Mouse (Mus musculus): ENCODE data around the gene Myo10. TPM values are rescaled to one million over a fixed set of nuclear protein-coding genes. Genes with fewer than 3 reads are reported as not detected.
A peak's percentile ranks its signal among the peaks of the same experiment; 100 is the strongest.

Gene Myo10
- polyA plus RNA-seq, 1 experiment from 2014 or later = 27.3 TPM

DNA sequence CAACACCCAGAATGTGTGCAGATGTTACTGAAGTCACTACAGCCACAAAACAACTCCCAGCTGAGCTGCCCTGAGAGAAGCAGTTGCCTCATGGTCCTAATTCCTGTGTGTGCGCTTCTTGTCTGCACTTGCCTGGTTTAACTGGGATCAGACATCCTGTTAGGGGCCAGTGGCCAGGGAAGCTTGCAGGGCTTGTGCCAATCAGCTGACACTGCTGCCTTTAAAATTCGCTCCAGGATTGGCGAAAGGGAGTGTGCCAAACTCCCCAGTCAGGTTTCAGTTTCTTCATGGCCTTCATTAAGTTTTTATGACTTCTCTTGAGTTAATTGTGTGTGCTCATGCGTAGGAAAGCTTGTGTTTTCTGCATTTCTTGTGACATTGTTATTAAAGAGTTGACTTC lies 3.1 kb downstream of the Myo10 start:
- no peak overlapping the region for H3K4me3 ChIP-seq (ENCODE audit: inconsistent target)
- H3K36me3 ChIP-seq (ENCODE audit: inconsistent target) = no peaks in the 10 kb centered on the region
- H3K27ac ChIP-seq = no peak overlapping the region
- WGBS (ENCODE audit: missing documents) = 91% methylated on average over 3 of the region's 4 CpGs
- peaks cover 51% of the 10 kb centered on the region for H3K79me2 ChIP-seq (ENCODE audit: inconsistent target)

DNA sequence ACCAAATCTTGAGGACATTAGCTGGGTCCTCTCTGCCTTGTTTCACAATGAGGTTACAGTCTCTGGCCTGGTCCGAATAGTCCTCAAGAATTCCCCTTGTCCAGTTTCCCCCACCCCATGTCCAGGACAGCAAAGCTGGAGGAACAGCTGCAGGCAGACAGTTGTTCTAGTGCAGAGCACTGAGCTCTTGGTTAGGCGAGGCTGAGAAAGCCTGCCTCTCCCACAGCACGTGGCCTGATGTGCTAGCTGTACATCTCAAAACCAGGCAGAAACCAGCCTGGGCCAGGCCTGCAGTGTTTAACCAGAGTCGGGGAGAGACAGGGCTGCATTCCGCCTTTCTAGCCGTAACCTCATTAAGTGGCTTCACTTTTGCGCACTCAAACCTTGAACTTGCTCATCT lies 4.7 kb downstream of the Myo10 start:
- peaks cover 63% of the 10 kb centered on the region for H3K79me2 ChIP-seq (ENCODE audit: inconsistent target)
- H3K4me3 ChIP-seq (ENCODE audit: inconsistent target) = no peak overlapping the region
- no peak overlapping the region for H3K27ac ChIP-seq
- H3K36me3 ChIP-seq (ENCODE audit: inconsistent target) = no peaks in the 10 kb centered on the region
- 97% methylated on average over 6 of the region's 7 CpGs for WGBS (ENCODE audit: missing documents)

DNA sequence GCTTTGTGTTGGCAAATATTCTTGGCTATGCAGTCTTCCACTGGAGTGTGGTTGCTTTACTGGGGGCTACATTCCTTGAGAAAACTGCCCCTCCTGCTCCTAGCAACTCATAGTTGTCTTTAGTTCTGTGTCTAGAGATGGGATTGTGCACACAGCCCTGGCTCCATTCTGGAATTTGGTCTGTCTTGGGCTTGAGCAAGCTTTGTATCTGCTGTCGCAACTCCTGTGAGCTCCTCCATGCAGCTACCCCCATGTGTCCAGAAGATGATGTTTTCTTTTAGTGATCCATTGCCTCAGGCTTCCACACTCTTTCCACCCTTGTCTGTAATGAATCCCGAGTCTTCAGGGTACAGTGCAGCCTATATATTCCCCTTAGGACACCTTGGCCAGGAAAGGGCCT lies 5.9 kb downstream of the Myo10 start:
- Histone ChIP-seq H3K36me3 (ENCODE audit: inconsistent target) (no peaks in the 10 kb centered on the region), H3K79me2 (ENCODE audit: inconsistent target) (peaks cover 74% of the 10 kb centered on the region), H3K27ac (no peak overlapping the region), H3K4me3 (ENCODE audit: inconsistent target) (no peak overlapping the region)
- WGBS (ENCODE audit: missing documents) = 92% methylated on average over 2 of the region's 2 CpGs

DNA sequence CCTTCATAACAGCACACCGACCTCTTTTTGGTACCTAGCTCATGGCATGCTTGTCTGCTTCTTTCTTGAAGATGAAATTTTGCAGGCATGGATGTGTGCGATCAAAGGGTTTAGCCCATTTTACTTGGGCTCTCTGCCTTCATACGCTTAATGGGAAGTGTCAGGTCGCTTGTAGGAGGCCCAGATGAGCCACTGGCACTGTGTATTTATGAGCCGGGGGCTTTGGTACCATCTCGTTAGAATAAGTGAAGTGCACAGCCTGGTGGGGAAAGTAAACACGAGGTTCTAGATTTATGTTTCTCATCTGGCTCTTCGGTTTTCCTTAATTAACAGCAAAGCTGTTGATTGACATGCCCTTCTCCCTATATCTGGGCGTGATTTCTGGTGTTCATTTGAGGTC lies 8.4 kb downstream of the Myo10 start:
- WGBS (ENCODE audit: missing documents) = 93% methylated on average over 9 of the region's 9 CpGs

DNA sequence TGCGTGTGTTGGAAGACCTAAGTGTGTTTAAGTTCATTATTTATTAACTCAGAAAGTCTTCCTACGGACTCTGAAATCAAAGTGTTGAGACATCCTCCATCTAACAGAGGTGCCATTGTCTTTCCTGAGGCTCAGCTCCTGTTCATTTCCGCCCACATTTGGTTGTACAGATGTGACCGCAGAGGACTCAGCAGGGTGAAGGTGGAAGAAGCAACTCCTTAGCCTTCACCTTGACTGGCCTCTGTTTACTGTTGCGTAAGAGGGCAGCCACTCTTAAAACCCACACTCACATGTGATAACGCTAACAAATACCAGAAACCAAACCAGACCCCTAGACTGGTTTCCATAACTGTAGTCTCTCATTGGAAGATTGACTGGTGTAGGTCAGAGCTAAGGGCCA lies 9.0 kb downstream of the Myo10 start:
- WGBS (ENCODE audit: missing documents) = 93% methylated on average over 6 of the region's 6 CpGs
- no peak overlapping the region for H3K4me3 ChIP-seq (ENCODE audit: inconsistent target)
- peaks cover 87% of the 10 kb centered on the region for H3K79me2 ChIP-seq (ENCODE audit: inconsistent target)
- no peak overlapping the region for H3K27ac ChIP-seq
- no peaks in the 10 kb centered on the region for H3K36me3 ChIP-seq (ENCODE audit: inconsistent target)

More for the DNA sequence above, 8.4 kb downstream of the Myo10 start:
- peaks cover 86% of the 10 kb centered on the region for H3K79me2 ChIP-seq (ENCODE audit: inconsistent target)
- H3K36me3 ChIP-seq (ENCODE audit: inconsistent target) = no peaks in the 10 kb centered on the region
- H3K4me3 ChIP-seq (ENCODE audit: inconsistent target) = no peak overlapping the region
- no peak overlapping the region for H3K27ac ChIP-seq

DNA sequence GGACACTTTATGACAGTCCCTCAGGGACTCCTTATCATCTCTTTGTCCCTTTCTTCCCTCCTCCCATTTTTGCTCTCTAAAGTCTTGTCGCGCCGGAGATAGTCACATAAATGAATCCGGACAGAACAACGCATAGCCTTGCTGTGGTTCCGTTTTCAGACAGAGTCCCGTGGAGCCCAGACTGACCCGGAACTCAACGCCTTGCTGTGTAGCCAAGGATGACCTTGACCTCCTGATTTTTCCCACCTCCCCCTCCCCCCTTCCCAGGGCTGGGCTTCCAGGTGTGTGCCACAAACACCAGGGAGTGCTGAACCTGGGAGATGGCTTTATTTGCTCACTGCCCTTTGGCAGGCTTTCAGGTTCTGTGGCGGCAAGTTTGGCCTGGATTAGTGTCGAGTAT lies 10.6 kb downstream of the Myo10 start:
- WGBS (ENCODE audit: missing documents) = 95% methylated on average over 11 of the region's 11 CpGs
- Histone ChIP-seq H3K36me3 (ENCODE audit: inconsistent target) (no peaks in the 10 kb centered on the region), H3K4me3 (ENCODE audit: inconsistent target) (no peak overlapping the region), H3K79me2 (ENCODE audit: inconsistent target) (peaks cover 77% of the 10 kb centered on the region), H3K27ac (no peak overlapping the region)

DNA sequence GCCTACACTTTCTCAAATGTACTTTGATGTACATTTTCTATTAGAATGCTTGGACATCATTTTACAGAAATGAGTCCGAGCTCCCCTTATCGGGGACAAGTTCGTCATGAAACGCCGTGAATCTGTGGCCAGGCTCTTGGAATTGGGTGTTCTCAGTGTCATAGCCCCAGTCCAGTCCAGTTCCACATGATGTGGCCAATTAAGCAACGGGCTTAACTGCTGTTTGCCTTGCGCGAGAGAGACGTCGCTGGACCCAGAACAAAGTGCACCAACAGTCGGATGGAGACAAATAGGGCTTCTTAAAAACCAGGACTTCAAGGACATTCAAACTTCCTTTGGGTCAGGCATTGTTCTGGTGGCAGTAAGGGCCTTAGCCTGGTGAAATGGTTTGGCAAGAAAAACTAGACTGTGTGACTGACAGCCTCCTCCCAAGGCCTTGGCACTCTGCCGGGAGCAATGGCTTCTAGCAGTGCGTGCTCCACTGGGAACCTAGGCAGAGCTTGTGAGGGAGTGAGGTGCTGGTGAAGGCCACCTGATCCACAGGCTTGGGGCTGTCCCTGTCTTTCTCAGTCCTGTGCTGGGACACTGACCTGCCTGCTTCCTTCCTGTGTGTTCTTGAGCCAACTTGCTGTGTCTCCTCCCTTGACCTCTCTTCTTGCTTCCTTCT lies 11.5 kb downstream of the Myo10 start:
- WGBS (ENCODE audit: missing documents) = 95% methylated on average over 13 of the region's 13 CpGs
- Histone ChIP-seq H3K4me3 (ENCODE audit: inconsistent target) (no peak overlapping the region), H3K36me3 (ENCODE audit: inconsistent target) (no peaks in the 10 kb centered on the region), H3K27ac (no peak overlapping the region), H3K79me2 (ENCODE audit: inconsistent target) (peaks cover 72% of the 10 kb centered on the region)

DNA sequence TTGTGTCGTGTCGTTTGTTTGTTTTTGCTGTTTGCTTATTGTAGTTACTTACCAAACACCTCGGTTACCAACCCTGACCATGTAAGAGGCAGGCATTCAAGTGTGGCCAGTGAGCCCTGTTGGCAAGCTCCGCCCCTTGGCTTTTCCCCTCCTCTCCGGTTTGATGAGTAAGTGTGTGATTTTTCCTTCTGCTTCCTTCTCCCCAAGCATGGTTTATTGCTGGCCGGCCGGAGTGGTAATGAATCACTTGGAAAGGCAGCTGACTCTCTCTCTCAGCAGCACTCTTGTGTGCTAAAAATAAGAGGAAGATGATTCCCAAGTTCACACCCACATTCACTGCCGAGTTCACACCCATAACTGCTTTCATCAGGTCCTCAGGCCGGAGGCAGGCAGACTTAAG lies 15.4 kb downstream of the Myo10 start:
- 59% methylated on average over 9 of the region's 9 CpGs for WGBS (ENCODE audit: missing documents)
- Histone ChIP-seq H3K4me3 (ENCODE audit: inconsistent target) (no peak overlapping the region), H3K36me3 (ENCODE audit: inconsistent target) (no peaks in the 10 kb centered on the region), H3K79me2 (ENCODE audit: inconsistent target) (peaks cover 76% of the 10 kb centered on the region; the same call in 1 of the 2 replicates), H3K27ac (peak overlapping the region; percentile 34)

DNA sequence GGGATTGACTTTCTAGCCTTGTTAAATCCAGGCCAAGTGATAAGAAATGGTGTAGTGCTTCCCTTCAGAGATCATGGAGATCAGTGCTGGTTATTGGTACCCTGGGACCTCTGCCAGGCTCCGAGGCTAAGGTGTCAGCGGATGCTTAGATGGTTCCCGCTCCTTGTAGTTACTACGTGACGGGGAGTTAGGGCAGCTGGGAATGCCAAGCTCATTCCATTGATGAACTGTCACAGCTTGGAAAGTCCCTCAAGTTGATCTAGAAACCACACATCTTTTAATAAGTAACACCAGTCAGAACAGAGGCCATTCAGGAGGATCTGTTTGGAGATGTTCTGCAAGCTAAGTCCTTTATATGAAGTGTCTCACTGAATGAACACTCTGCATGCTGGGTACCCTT lies 16.9 kb downstream of the Myo10 start:
- Histone ChIP-seq H3K27ac (no peak overlapping the region), H3K36me3 (ENCODE audit: inconsistent target) (no peaks in the 10 kb centered on the region), H3K4me3 (ENCODE audit: inconsistent target) (no peak overlapping the region), H3K79me2 (ENCODE audit: inconsistent target) (peaks cover 66% of the 10 kb centered on the region; the same call in 1 of the 2 replicates)
- whole genome bisulfite sequencing (ENCODE audit: missing documents) = 99% methylated on average over 5 of the region's 5 CpGs

DNA sequence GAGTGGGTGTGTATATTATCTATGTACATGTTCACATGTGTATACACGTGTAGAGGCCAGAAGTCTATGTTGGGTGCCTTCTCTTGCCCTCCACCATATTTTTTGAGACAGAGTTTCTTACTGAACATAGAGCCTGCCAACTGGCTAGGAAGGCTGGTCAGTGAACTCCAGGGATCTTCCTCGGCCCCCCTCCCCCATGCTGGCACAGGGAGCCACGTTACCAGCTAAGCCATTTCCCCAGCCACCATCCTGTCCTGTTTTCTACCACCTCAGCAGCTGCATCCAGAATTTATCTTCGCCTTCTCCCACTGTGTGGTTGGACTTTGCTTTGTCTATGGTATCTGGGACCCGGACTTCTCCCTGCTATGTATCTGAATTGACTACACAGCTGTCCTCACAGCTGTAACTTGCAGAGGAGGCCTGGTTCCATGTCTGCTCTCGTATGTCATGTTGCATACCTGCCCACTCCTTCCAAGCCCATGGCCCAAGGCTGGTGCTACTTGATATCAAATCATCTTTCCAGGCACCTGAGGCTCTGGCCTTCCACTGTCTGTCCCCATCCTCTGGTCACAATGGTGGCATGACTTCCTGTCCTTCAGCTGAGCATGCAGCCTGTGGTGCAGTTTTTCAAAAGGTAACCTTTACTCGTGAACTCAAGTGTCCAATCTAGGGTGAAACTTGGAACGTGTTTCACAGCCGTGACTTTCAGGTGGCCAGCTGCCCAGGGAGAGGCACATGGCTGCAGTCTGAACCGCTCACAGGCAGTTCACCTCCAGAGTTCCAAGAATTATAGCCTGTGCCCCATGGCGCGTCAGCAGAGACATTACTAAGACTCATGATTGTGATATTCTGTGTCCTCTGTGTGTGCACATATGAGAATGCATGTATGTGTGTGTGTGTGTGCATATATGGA lies 18.8 kb downstream of the Myo10 start:
- Histone ChIP-seq H3K4me3 (ENCODE audit: inconsistent target) (no peak overlapping the region), H3K36me3 (ENCODE audit: inconsistent target) (no peaks in the 10 kb centered on the region), H3K79me2 (ENCODE audit: inconsistent target) (peaks cover 49% of the 10 kb centered on the region; the same call in 1 of the 2 replicates), H3K27ac (no peak overlapping the region)
- WGBS (ENCODE audit: missing documents) = 93% methylated on average over 12 of the region's 12 CpGs

DNA sequence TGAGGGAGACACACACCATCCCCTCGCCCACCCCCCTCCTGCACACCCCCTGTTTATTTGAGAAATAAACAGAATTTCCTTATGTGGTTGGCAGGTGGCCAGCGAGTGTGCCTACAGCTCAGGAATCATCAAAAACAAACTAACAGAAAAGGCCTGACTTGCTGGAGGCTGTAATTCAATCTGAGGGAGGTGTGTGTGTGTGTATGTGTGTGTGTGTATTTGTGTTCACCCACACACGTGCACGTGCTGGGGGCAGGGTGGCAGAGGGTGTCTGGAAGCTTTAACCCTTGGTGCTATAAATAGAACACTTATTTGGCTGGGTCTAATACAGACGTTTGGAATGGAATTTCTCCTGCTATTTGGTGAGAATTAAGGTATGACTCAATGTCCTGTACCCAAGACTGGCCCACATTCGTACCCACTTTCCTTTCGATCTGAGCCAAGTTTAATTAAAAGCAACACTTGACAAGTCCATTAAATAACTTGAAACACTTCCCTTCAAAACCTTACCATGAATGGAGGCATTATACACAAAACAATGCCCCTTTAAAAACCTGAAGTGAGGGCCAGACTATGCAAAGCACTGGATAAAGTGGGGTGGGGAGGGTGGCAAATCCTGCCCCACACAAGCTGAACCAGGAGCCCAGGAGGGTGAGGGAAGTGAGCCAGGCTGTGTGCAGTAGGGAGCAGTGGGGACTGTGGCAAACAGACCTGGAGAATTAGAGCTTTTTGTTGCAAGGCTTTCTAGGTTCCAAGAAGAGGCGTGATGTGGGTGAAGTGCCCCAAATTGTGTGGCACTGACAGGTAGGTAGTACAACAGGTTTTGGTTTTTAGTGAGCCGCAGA lies 20.1 kb downstream of the Myo10 start:
- WGBS (ENCODE audit: missing documents) = 52% methylated on average over 8 of the region's 9 CpGs
- Histone ChIP-seq H3K4me3 (ENCODE audit: inconsistent target) (no peak overlapping the region), H3K27ac (no peak overlapping the region), H3K79me2 (ENCODE audit: inconsistent target) (peaks cover 42% of the 10 kb centered on the region; the same call in 1 of the 2 replicates), H3K36me3 (ENCODE audit: inconsistent target) (no peaks in the 10 kb centered on the region)

DNA sequence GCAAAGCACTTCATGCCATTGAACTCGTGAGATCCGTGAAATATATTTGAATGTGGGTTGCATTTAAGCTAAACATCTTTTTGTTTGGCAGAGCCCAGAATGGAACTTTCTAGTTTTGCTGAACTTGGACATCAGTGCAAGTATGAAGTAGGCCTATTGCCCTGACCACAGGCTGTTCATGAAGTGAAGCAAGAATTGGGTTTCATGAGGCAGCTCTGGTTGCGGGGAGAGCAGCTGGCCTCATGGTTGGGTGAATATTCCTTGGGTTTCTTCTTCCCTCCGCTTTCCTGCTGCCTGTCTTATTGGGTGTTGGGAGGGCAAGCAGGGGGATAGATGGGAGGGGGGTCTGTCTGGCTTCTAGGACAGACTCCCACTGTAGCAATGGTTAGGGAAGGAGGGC lies 23.5 kb downstream of the Myo10 start:
- no peaks in the 10 kb centered on the region for H3K36me3 ChIP-seq (ENCODE audit: inconsistent target)
- 87% methylated on average over 4 of the region's 4 CpGs for WGBS (ENCODE audit: missing documents)

DNA sequence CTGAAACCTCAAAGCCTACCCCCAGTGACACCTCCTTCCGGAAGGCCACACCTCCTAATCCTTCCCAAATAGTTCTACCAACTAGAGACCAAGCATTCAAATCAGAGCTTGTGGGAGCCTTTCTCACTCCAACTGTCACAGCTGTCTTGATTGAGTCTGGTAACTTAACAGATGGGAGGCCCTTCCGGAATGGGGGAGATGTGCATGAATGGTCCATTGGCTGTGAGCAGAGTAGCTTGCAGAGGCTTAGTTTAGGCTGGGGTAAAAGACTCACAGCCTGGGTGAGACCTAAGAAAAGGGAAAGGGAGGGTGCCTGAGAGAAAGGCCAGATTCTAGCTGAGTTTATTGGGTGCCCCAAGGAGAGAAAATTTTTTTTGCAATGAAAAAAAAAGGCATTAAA lies 26.0 kb downstream of the Myo10 start:
- Histone ChIP-seq H3K79me2 (ENCODE audit: inconsistent target) (no peaks in the 10 kb centered on the region), H3K27ac (no peak overlapping the region), H3K36me3 (ENCODE audit: inconsistent target) (no peaks in the 10 kb centered on the region), H3K4me3 (ENCODE audit: inconsistent target) (no peak overlapping the region)
- 94% methylated on average over 2 of the region's 2 CpGs for WGBS (ENCODE audit: missing documents)

More for the DNA sequence above, 23.5 kb downstream of the Myo10 start:
- no peak overlapping the region for H3K4me3 ChIP-seq (ENCODE audit: inconsistent target)
- no peak overlapping the region for H3K27ac ChIP-seq
- H3K79me2 ChIP-seq (ENCODE audit: inconsistent target) = peaks cover 17% of the 10 kb centered on the region; the same call in 1 of the 2 replicates

DNA sequence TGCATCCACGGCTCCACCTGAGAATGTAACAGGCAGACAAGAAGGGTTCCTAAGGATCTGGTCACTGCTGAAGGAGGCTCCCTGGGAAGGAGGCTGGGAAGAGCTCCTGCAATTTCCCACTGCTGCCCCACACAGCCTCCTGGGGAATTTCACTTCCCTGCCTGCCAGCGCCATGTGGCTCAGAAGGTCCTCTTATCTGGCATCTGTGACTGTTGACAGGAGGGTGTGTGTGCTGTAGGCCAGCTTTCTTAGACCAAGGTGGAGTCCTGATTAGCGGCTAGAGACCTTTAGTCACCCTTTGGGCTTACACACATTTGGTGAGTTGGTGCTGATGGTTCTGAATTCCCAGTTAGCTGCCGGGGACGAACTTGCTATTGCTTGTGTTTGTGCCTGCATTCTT lies 28.0 kb downstream of the Myo10 start:
- 88% methylated on average over 5 of the region's 5 CpGs for WGBS (ENCODE audit: missing documents)
- Histone ChIP-seq H3K27ac (no peak overlapping the region), H3K4me3 (ENCODE audit: inconsistent target) (no peak overlapping the region), H3K79me2 (ENCODE audit: inconsistent target) (no peaks in the 10 kb centered on the region), H3K36me3 (ENCODE audit: inconsistent target) (no peaks in the 10 kb centered on the region)

Measured in macrophage (primary cell).